Mouse (Mus musculus) stomach, adult 2 months (tissue): ENCODE data around the gene Rab15. TPM values are rescaled to one million over a fixed set of nuclear protein-coding genes. Genes with fewer than 3 reads are reported as not detected.

Experiments used
- polyA plus RNA-seq: library from polyadenylated mRNA; depleted of rRNA; stranded (reverse); fragments of >200 nt; gene quantifications from 2 replicates; pipeline ENCODE4 v1.2.3, GENCODE M21; 2012; rRNA removed

Gene Rab15
- polyA plus RNA-seq, result 9.9 and 11.6 TPM in 2 replicates

DNA sequence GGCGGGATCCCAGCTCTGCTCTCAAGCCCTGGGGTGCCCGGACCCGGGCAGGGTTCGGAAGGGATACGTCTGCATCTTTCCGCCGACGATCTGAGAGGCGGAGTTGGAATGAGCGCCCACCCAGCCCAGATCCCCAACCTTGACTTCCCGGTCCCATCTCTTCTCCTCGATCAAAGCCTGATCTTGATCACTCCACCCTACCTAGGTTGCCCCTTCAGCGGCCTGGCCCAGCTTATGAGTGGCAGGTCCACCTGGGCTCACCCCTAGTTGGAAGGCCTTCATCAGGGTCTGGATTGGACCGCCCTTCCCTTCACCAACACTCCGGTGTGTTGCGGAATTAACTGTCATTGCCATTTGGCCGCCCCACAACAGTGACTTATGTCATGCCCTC lies at the start of gene Rab15:
Gene Rab15 (minus strand): TSS at position 258 of the 391 bp plus-strand sequence.

DNA sequence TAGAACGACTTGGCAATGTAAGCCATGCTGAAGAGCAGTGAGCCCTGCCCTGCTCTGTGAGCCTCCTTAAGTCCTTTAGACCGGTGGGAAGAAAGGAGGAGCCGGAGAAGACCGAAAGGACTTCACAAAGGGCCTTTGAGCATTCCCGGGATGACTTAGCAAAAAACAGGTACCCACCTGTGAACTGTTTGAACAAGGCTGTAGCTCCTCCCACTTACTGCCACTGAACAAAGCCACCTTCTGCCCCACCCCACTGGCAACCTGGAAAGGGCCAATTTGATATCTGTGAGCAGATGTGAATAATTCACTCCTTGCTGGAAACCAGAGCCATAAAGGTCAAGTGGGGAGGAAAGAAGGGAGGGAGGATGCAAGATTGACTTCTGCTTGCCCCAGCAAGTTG lies 27.4 kb downstream of the Rab15 start, which contains the start of gene Gpx2:
Gene Gpx2 (minus strand): TSS at position 205 of the 400 bp plus-strand sequence.

DNA sequence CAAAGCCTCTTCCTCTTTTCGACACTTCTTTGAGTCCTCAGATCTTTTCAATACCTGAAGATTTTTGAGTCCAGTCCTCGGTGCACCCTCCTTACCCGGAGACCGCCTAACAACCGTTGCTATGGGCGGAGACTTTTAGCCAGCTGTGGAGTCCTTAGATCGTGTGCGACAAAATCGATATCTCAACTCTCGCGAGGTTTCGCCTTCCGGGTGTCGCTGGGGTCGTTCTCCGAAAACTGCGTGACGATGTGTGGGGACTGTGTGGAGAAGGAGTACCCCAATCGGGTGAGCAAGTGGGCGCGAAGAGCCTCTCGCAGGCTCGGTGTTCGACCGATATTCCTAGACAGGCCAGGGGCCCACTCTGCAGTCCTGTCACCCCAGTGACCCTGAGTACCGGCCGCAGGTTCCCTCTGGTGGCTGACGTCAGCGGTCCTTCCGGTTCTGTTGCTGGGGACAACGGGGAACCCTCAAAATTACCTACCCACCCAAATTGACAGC lies 57.3 kb downstream of the Rab15 start, which contains the start of the genes Churc1 and Fntb:
Gene Churc1 (plus strand): TSS at position 185 of the 498 bp plus-strand sequence.
Gene Fntb (plus strand): TSS at position 236 of the 498 bp plus-strand sequence.

Other genes starting within 250 kb of the Rab15 start
- 1.1 and 1.2 TPM in 2 replicates for gene Sptb, start 112.4 kb downstream of the Rab15 start, polyA plus RNA-seq
- gene Churc1, start 57.4 kb downstream of the Rab15 start, polyA plus RNA-seq, result 11.5 and 13.2 TPM in 2 replicates
- gene Fntb, start 57.3 kb downstream of the Rab15 start, polyA plus RNA-seq, result 15.7 and 16.6 TPM in 2 replicates
- gene Gpx2, start 27.4 kb downstream of the Rab15 start, polyA plus RNA-seq, result 313 and 370 TPM in 2 replicates
- gene Max, start 139.3 kb upstream of the Rab15 start, polyA plus RNA-seq, result 8.9 and 10.1 TPM in 2 replicates